Mouse (Mus musculus): ENCODE results near the gene Lrrc51. TPM values are rescaled to one million over a fixed set of nuclear protein-coding genes. Genes with fewer than 3 reads are reported as not detected.

Lrrc51 gene
- total RNA-seq, 2 experiments from 2014 or later: 4.8 to 7.4 TPM

GRCm38 (mm10) chr7:101888460-101888859, 45.2 kb downstream of the Lrrc51 start:
- DNase-seq (ENCODE audit: low spot score in 2 of 2): no peak

GRCm38 (mm10) chr7:101886274-101886673, 47.4 kb downstream of the Lrrc51 start:
- no peak for DNase-seq (ENCODE audit: low spot score in 2 of 2)

DNA sequence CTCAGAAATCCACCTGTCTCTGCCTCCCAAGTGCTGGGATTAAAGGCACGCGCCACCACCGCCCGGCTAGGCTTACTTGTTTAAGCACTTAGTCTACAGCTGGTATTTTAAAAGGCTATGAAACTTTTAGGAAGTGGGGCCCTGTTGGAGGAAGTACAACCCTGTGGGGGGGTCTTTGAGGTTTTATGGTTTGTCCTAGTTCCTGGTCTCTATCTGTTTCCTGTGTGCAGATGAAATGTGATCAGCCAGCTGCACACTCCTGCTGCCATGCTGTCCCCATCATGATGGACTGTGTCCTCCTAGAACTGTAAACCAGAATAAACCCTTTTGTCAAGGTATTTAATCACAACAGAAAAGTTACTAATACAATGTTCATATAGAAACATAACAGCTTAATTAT, 49.5 kb downstream of the Lrrc51 start:
- DNase-seq (ENCODE audit: low spot score in 2 of 2): no peak

DNA sequence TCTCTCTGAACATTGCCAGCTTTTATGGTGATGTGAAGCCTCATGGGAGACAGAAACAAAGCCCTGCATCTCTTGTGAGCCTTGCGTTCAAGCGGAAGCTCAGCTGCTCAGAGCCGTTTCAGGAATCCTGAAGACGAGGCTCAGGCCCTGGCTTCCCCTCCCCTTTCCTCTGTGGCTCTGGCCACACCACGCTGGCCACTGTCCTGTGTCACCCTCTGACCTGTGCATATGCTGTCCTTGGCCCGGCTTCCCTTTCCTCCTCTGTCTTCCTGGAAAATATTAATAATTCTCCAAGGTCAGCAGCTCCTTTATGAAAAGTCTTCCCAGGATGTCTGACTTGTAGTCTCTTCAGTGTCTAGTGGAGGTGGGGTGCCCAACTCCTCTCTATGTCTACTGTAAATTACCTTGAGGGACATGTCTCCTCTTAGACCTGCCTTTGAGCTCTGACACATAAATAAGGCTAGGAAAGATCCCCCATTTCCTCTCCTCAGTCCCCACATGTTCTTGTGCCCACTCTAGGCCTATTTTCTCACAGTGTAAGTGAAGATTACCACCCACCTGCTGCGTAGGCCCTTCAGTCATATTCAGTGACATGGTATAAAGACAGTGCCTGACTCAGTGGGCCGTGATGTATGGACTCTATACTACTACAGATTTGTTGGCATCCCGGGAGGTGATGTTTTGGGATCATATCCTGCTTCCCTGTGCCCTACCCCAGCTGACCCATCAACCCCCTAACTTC, 51.1 kb downstream of the Lrrc51 start:
- no peak for DNase-seq (ENCODE audit: low spot score in 2 of 2)

DNA sequence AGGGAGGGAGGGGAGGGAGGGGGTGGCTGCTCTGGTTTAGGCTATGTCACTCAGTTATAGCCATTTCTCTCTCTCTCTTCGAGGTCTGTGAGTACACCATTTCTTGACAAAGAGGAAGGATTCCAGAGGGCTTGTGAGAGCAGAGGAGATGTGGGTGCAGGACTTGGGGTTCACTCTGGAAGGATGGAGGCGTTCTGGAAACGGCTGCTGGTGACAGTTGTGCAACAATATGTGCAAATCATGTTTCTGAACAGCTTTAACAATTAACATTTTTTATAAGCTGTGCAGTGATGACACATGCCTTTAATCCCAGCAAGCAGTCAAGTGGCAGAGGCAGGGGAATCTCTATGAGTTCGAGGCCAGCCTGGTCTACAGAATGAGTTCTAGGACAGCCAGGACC, 52.8 kb downstream of the Lrrc51 start:
- peak in 1 of 2 experiments; percentile 60 for DNase-seq (ENCODE audit: low spot score in 2 of 2)

DNA sequence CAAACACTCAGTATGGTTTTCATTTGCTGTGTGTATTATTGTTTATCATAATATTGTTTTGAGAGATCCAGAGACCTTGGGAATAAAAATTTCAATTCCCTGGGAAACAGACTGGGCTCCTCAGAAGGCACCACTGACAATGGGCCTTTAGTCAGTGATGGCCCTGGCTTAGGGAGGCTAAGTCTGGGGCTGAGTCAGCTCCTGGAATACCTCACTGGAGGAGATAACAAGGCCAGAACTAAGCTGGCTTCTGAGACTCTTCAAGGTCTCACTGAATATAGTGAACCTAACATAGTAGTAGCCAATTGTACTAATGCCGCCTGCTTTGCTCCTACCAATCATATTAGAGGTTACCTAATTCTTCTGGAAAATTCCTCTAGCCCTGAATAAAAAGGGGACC, 57.7 kb downstream of the Lrrc51 start:
- DNase-seq (ENCODE audit: low spot score in 2 of 2): no peak

DNA sequence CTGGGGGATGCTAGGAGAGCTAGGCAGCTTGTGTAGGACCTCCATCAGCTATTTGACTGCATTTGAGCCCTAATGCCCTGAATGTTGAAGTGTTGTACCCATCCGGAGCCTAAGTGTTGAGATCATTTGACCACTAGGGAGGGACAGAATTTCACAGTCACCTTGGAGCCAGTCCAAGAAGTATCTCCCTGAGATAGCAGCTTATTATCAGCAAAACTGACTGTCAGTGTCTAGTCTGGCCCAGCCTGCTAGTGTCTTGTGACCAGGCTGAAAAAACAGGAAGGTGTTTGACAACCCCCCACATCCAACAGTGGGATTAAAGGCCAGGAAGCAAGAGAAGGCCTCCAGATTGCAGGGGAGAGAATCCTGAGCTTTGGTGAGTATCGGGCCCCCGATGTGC, 62.4 kb downstream of the Lrrc51 start:
- DNase-seq (ENCODE audit: low spot score in 2 of 2): no peak

- no peak for DNase-seq (ENCODE audit: low spot score in 2 of 2)
Measured at GRCm38 (mm10) chr7:101870629-101871028, 63.1 kb downstream of the Lrrc51 start, which contains the start of gene Folr1. Folr1 (minus strand) TSS chr7:101870788.

GRCm38 (mm10) chr7:101869163-101869500, 64.6 kb downstream of the Lrrc51 start:
- DNase-seq (ENCODE audit: low spot score in 2 of 2): no peak

DNA sequence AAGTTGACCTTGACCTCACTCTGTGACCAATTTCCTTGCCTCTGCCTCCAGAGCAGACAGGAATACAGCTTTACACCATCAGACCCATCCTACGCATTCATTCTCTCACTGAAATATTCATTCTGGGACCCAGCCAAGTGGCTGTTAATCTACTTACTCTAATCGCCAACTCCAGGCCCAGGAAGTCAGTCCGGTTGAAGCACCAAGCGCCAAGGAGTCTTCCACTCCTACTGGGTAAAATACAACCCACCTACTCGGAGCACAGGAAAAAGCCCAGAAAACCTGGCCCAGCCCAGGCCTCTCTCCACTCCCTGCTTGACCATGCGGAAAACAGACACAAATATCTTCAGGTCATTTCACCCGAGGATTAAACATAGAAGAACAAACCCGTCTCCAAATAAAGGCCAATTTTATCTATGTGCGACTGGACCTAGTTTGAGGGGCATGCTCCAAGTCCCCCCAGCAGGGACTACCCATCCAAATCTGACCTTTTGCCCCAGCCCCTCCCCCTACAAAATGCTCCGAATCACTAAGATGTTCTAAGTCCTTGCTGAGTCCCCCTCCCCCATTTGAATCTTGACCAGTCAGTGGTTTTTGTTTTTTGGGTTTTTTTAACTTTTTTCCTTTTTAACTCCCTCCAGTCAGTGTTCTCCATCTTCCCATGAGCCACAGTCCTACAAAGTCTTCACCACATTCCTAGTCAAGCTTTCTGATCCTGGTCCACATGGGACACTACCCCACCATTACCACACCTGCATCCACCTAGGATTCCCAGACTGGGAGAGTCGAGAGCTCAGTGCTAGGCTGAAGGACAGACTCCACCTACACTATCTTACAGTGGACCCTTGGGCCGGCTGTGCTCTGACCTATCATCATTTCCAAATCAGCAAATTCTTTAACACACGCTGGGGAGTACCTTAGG, 65.2 kb downstream of the Lrrc51 start:
- no peak for DNase-seq (ENCODE audit: low spot score in 2 of 2)

DNA sequence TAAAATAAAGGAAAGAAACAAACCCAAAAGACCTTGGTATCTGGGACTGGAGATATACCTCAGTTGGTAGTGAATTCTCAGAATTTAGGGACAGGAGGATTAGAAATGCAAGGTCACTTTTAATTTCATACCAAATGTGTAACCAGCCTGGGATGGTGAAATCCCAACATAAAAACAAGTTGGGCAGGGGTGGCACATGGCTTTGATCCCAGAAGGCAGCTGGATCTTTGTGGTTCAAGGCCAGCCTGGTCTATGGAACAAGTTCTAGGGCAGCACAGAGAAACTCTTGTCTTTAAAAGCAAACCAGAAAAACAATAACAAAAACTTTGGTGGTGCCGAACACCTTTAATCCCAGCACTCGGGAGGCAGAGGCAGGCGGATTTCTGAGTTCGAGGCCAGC, 66.2 kb downstream of the Lrrc51 start:
- no peak for DNase-seq (ENCODE audit: low spot score in 2 of 2)

- DNase-seq (ENCODE audit: low spot score in 2 of 2): no peak
Measured at GRCm38 (mm10) chr7:101866491-101867265, 67.0 kb downstream of the Lrrc51 start.

- no peak for DNase-seq (ENCODE audit: low spot score in 2 of 2)
Measured at GRCm38 (mm10) chr7:101863415-101863814, 70.3 kb downstream of the Lrrc51 start, which contains the start of gene Anapc15. Anapc15 (plus strand) TSS chr7:101863715.

Small RNA genes within 50 kb of the gene (microRNA-seq; reads per million reads assigned to microRNA genes)
- gene Gm22655: 0 reads per million in 2 experiments

Other genes with a start within 250 kb of the Lrrc51 start
- gene Phox2a, start 115.6 kb downstream of the Lrrc51 start, total RNA-seq (2021): not detected
- 10 to 100 TPM; 32.9 to 36.0 TPM for gene Inppl1, start 95.7 kb downstream of the Lrrc51 start, total RNA-seq (2021)
- 1 to 10 TPM in 1 of 2 experiments, under 1 TPM in 1; 0.90 to 1.1 TPM for gene Folr2, start 76.7 kb downstream of the Lrrc51 start, total RNA-seq (2021)
- gene Anapc15, start 70.2 kb downstream of the Lrrc51 start, total RNA-seq (2021): 10 to 100 TPM; 31.7 to 35.3 TPM
- gene Folr1, start 63.1 kb downstream of the Lrrc51 start, total RNA-seq (2021): 10 to 100 TPM in 1 of 2 experiments, 1 to 10 TPM in 1; 4.4 to 35.6 TPM
- gene Lamtor1, start 28.0 kb downstream of the Lrrc51 start, total RNA-seq (2021): 100 to 1,000 TPM in 1 of 2 experiments, 10 to 100 TPM in 1; 98.7 to 102 TPM
- under 1 TPM; 0.18 to 0.21 TPM for gene Tomt, start 27.5 kb downstream of the Lrrc51 start, total RNA-seq (2021)
- gene Numa1, start 216 bp upstream of the Lrrc51 start, total RNA-seq (2021): 10 to 100 TPM; 73.4 to 75.3 TPM
- gene Il18bp, start 84.8 kb upstream of the Lrrc51 start, total RNA-seq (2021): 1 to 10 TPM; 8.4 to 8.7 TPM
- gene Rnf121, start 131.6 kb upstream of the Lrrc51 start, total RNA-seq (2021): 10 to 100 TPM; 35.0 to 40.9 TPM
- 10 to 100 TPM; 19.6 to 22.3 TPM for gene Xndc1, start 131.6 kb upstream of the Lrrc51 start, total RNA-seq (2021)
- gene Xntrpc, start 131.8 kb upstream of the Lrrc51 start, total RNA-seq (2021): 1 to 10 TPM; 1.9 to 2.3 TPM
- under 1 TPM in 1 of 2 experiments, not detected in 1; 0.60 TPM for gene Trpc2, start 149.2 kb upstream of the Lrrc51 start, total RNA-seq (2021)
- not detected for gene Art1, start 167.8 kb upstream of the Lrrc51 start, total RNA-seq (2021)
- not detected for gene Art5, start 175.6 kb upstream of the Lrrc51 start, total RNA-seq (2021)
- gene Chrna10, start 182.9 kb upstream of the Lrrc51 start, total RNA-seq (2021): under 1 TPM in 1 of 2 experiments, not detected in 1; 0.14 TPM

All from layer of hippocampus, postnatal 14 days (tissue).